Mouse (Mus musculus): ENCODE data around the gene Ninl. TPM values are rescaled to one million over a fixed set of nuclear protein-coding genes. Genes with fewer than 3 reads are reported as not detected.

Gene Ninl
- polyA plus RNA-seq, 1 experiment: 0.84 TPM

- Histone ChIP-seq H3K27ac (ENCODE audit: insufficient read depth, low read depth, low read length) (no peak overlapping the region), H3K27me3 (ENCODE audit: control insufficient read depth, insufficient read depth, low read length) (no peaks in the 10 kb centered on the region), H3K4me1 (ENCODE audit: control insufficient read depth, insufficient read depth, insufficient read length, low read length) (no peaks in the 10 kb centered on the region), H3K36me3 (ENCODE audit: control insufficient read depth, insufficient read depth, low read length) (no peaks in the 10 kb centered on the region), H3K4me3 (ENCODE audit: low read depth, low read length) (no peak overlapping the region)
- WGBS: 63% methylated on average over 3 of the region's 3 CpGs
- TF ChIP-seq CTCF (IDR thresholded peaks at IDR 0.05; ENCODE audit: extremely low read depth, insufficient read length, insufficient replicate concordance, low read depth, low read length): no peak
- no peak for TF ChIP-seq POLR2A (IDR thresholded peaks at IDR 0.05; ENCODE audit: low read depth, low read length)
These were observed 40.2 kb downstream of the Ninl start for GRCm38 (mm10) chr2:150999021-150999420.

- Histone ChIP-seq H3K27me3 (ENCODE audit: control insufficient read depth, insufficient read depth, low read length) (no peaks in the 10 kb centered on the region), H3K27ac (ENCODE audit: insufficient read depth, low read depth, low read length) (no peak overlapping the region), H3K36me3 (ENCODE audit: control insufficient read depth, insufficient read depth, low read length) (no peaks in the 10 kb centered on the region), H3K4me1 (ENCODE audit: control insufficient read depth, insufficient read depth, insufficient read length, low read length) (no peaks in the 10 kb centered on the region), H3K4me3 (ENCODE audit: low read depth, low read length) (no peak overlapping the region)
- TF ChIP-seq POLR2A (IDR thresholded peaks at IDR 0.05; ENCODE audit: low read depth, low read length): no peak
- TF ChIP-seq CTCF (IDR thresholded peaks at IDR 0.05; ENCODE audit: extremely low read depth, insufficient read length, insufficient replicate concordance, low read depth, low read length): no peak
- WGBS: 88% methylated on average over 5 of the region's 5 CpGs
These were observed 41.6 kb downstream of the Ninl start for GRCm38 (mm10) chr2:150997618-150998017.

GRCm38 (mm10) chr2:150995324-150995723 lies 43.9 kb downstream of the Ninl start:
- Histone ChIP-seq H3K36me3 (ENCODE audit: control insufficient read depth, insufficient read depth, low read length) (no peaks in the 10 kb centered on the region), H3K27me3 (ENCODE audit: control insufficient read depth, insufficient read depth, low read length) (no peaks in the 10 kb centered on the region), H3K27ac (ENCODE audit: insufficient read depth, low read depth, low read length) (no peak overlapping the region), H3K4me1 (ENCODE audit: control insufficient read depth, insufficient read depth, insufficient read length, low read length) (no peaks in the 10 kb centered on the region), H3K4me3 (ENCODE audit: low read depth, low read length) (no peak overlapping the region)
- TF ChIP-seq POLR2A (IDR thresholded peaks at IDR 0.05; ENCODE audit: low read depth, low read length): no peak
- no peak for TF ChIP-seq CTCF (IDR thresholded peaks at IDR 0.05; ENCODE audit: extremely low read depth, insufficient read length, insufficient replicate concordance, low read depth, low read length)
- 28% methylated on average over 4 of the region's 4 CpGs for WGBS

- TF ChIP-seq CTCF (IDR thresholded peaks at IDR 0.05; ENCODE audit: extremely low read depth, insufficient read length, insufficient replicate concordance, low read depth, low read length) (no peak), POLR2A (IDR thresholded peaks at IDR 0.05; ENCODE audit: low read depth, low read length) (no peak)
- Histone ChIP-seq H3K27ac (ENCODE audit: insufficient read depth, low read depth, low read length) (no peak overlapping the region), H3K4me3 (ENCODE audit: low read depth, low read length) (no peak overlapping the region), H3K36me3 (ENCODE audit: control insufficient read depth, insufficient read depth, low read length) (no peaks in the 10 kb centered on the region), H3K4me1 (ENCODE audit: control insufficient read depth, insufficient read depth, insufficient read length, low read length) (no peaks in the 10 kb centered on the region), H3K27me3 (ENCODE audit: control insufficient read depth, insufficient read depth, low read length) (no peaks in the 10 kb centered on the region)
- 92% methylated on average over 4 of the region's 4 CpGs for WGBS
These were observed 48.1 kb downstream of the Ninl start for GRCm38 (mm10) chr2:150991050-150991449.

GRCm38 (mm10) chr2:150990506-150990905 lies 48.7 kb downstream of the Ninl start:
- TF ChIP-seq CTCF (IDR thresholded peaks at IDR 0.05; ENCODE audit: extremely low read depth, insufficient read length, insufficient replicate concordance, low read depth, low read length) (no peak), POLR2A (IDR thresholded peaks at IDR 0.05; ENCODE audit: low read depth, low read length) (no peak)

GRCm38 (mm10) chr2:150985359-150985758 lies 53.8 kb downstream of the Ninl start:
- Histone ChIP-seq H3K27me3 (ENCODE audit: control insufficient read depth, insufficient read depth, low read length) (no peaks in the 10 kb centered on the region), H3K4me3 (ENCODE audit: low read depth, low read length) (no peak overlapping the region), H3K4me1 (ENCODE audit: control insufficient read depth, insufficient read depth, insufficient read length, low read length) (no peaks in the 10 kb centered on the region), H3K27ac (ENCODE audit: insufficient read depth, low read depth, low read length) (no peak overlapping the region), H3K36me3 (ENCODE audit: control insufficient read depth, insufficient read depth, low read length) (no peaks in the 10 kb centered on the region)
- WGBS: 97% methylated on average over 2 of the region's 2 CpGs
- TF ChIP-seq POLR2A (IDR thresholded peaks at IDR 0.05; ENCODE audit: low read depth, low read length): no peak
- no peak for TF ChIP-seq CTCF (IDR thresholded peaks at IDR 0.05; ENCODE audit: extremely low read depth, insufficient read length, insufficient replicate concordance, low read depth, low read length)

More at GRCm38 (mm10) chr2:150990506-150990905, 48.7 kb downstream of the Ninl start:
- Histone ChIP-seq H3K27me3 (ENCODE audit: control insufficient read depth, insufficient read depth, low read length) (no peaks in the 10 kb centered on the region), H3K4me3 (ENCODE audit: low read depth, low read length) (no peak overlapping the region), H3K4me1 (ENCODE audit: control insufficient read depth, insufficient read depth, insufficient read length, low read length) (no peaks in the 10 kb centered on the region), H3K27ac (ENCODE audit: insufficient read depth, low read depth, low read length) (no peak overlapping the region), H3K36me3 (ENCODE audit: control insufficient read depth, insufficient read depth, low read length) (no peaks in the 10 kb centered on the region)
- 60% methylated on average over 2 of the region's 2 CpGs for WGBS

GRCm38 (mm10) chr2:150982051-150982450 lies 57.1 kb downstream of the Ninl start:
- H3K36me3 ChIP-seq (ENCODE audit: control insufficient read depth, insufficient read depth, low read length): no peaks in the 10 kb centered on the region
- H3K27me3 ChIP-seq (ENCODE audit: control insufficient read depth, insufficient read depth, low read length): no peaks in the 10 kb centered on the region
- H3K4me3 ChIP-seq (ENCODE audit: low read depth, low read length): no peak overlapping the region
- no peak overlapping the region for H3K27ac ChIP-seq (ENCODE audit: insufficient read depth, low read depth, low read length)
- no peaks in the 10 kb centered on the region for H3K4me1 ChIP-seq (ENCODE audit: control insufficient read depth, insufficient read depth, insufficient read length, low read length)
- TF ChIP-seq CTCF (IDR thresholded peaks at IDR 0.05; ENCODE audit: extremely low read depth, insufficient read length, insufficient replicate concordance, low read depth, low read length) (no peak), POLR2A (IDR thresholded peaks at IDR 0.05; ENCODE audit: low read depth, low read length) (no peak)

GRCm38 (mm10) chr2:150981524-150981923 lies 57.7 kb downstream of the Ninl start:
- WGBS: 76% methylated on average over 7 of the region's 7 CpGs
- H3K27me3 ChIP-seq (ENCODE audit: control insufficient read depth, insufficient read depth, low read length): no peaks in the 10 kb centered on the region
- no peak overlapping the region for H3K27ac ChIP-seq (ENCODE audit: insufficient read depth, low read depth, low read length)
- no peaks in the 10 kb centered on the region for H3K36me3 ChIP-seq (ENCODE audit: control insufficient read depth, insufficient read depth, low read length)
- TF ChIP-seq CTCF (IDR thresholded peaks at IDR 0.05; ENCODE audit: extremely low read depth, insufficient read length, insufficient replicate concordance, low read depth, low read length): no peak
- no peak for TF ChIP-seq POLR2A (IDR thresholded peaks at IDR 0.05; ENCODE audit: low read depth, low read length)
- H3K4me3 ChIP-seq (ENCODE audit: low read depth, low read length): no peak overlapping the region
- H3K4me1 ChIP-seq (ENCODE audit: control insufficient read depth, insufficient read depth, insufficient read length, low read length): no peaks in the 10 kb centered on the region
